In genomic region chr2:6436085-6436950, GRCm38 (mm10) we compare ENCODE assay signal across 8 mouse cellular contexts.
DNase-seq lines count a peak whose midpoint lies in the region; ATAC-seq lines count a peak whose summit lies in the region.

No protein-coding gene starts in this region.

- no peaks in the 10 kb centered on the region for H3K9me3 ChIP-seq in heart, embryonic 12.5 days (replicated peaks)
- no peaks in the 10 kb centered on the region for H3K9me3 ChIP-seq in embryonic facial prominence, embryonic 14.5 days (ENCODE audit: control insufficient read depth, low read length)
- H3K9me3 ChIP-seq in hindbrain, embryonic 10.5 days = no peaks in the 10 kb centered on the region

- no peaks in the 10 kb centered on the region for H3K27me3 ChIP-seq in heart, embryonic 12.5 days (replicated peaks)
- H3K27me3 ChIP-seq in embryonic facial prominence, embryonic 14.5 days (replicated peaks; ENCODE audit: control insufficient read depth, insufficient read depth, low read length) = no peaks in the 10 kb centered on the region
- H3K27me3 ChIP-seq in hindbrain, embryonic 10.5 days (ENCODE audit: insufficient read depth, poor library complexity, severe bottlenecking) = no peaks in the 10 kb centered on the region

- WGBS in heart, embryonic 12.5 days = 78% methylated on average over 16 of the region's 16 CpGs
- WGBS in embryonic facial prominence, embryonic 14.5 days = 80% methylated on average over 16 of the region's 16 CpGs
- 89% methylated on average over 16 of the region's 16 CpGs for WGBS in hindbrain, embryonic 10.5 days

- no peak overlapping the region for H3K27ac ChIP-seq in heart, embryonic 12.5 days (ENCODE audit: poor library complexity, severe bottlenecking)
- no peak overlapping the region for H3K27ac ChIP-seq in embryonic facial prominence, embryonic 14.5 days (replicated peaks; ENCODE audit: low read depth, low read length)
- no peak overlapping the region for H3K27ac ChIP-seq in hindbrain, embryonic 10.5 days

- no peak overlapping the region for H3K4me2 ChIP-seq in heart, embryonic 12.5 days
- no peak overlapping the region for H3K4me2 ChIP-seq in embryonic facial prominence, embryonic 14.5 days (ENCODE audit: low read depth, low read length)

- ATAC-seq in heart, embryonic 12.5 days (ENCODE audit: insufficient number of reproducible peaks, low FRiP score) = no peak; the same call in 1 of the 2 replicates
- ATAC-seq in embryonic facial prominence, embryonic 14.5 days (ENCODE audit: low read depth) = peak; percentile 81
- peak; percentile 95 for ATAC-seq in megakaryocyte, adult 5-6 weeks (ENCODE audit: poor library complexity, severe bottlenecking)

- peaks cover 47% of the 10 kb centered on the region for H3K36me3 ChIP-seq in heart, embryonic 12.5 days
- peaks cover 37% of the 10 kb centered on the region for H3K36me3 ChIP-seq in embryonic facial prominence, embryonic 14.5 days (ENCODE audit: control insufficient read depth, insufficient read depth, low read length)
- H3K36me3 ChIP-seq in hindbrain, embryonic 10.5 days = peaks cover 73% of the 10 kb centered on the region

- H3K4me3 ChIP-seq in heart, embryonic 12.5 days = no peak overlapping the region
- H3K4me3 ChIP-seq in embryonic facial prominence, embryonic 14.5 days (ENCODE audit: low read depth, low read length) = no peak overlapping the region
- no peak overlapping the region for H3K4me3 ChIP-seq in hindbrain, embryonic 10.5 days

- H3K9ac ChIP-seq in heart, embryonic 12.5 days = no peak overlapping the region
- H3K9ac ChIP-seq in embryonic facial prominence, embryonic 14.5 days (ENCODE audit: low read depth, low read length) = no peak overlapping the region

- intact Hi-C loops in left cerebral cortex, postnatal 14 days (cut with DNase I) = no loop called here

- 0 out of 2 replicates have a peak, but pooled peaks cover 2% of the 10 kb centered on the region for H3K4me1 ChIP-seq in heart, embryonic 12.5 days (replicated peaks)
- no peaks in the 10 kb centered on the region for H3K4me1 ChIP-seq in embryonic facial prominence, embryonic 14.5 days (ENCODE audit: control insufficient read depth, insufficient read depth, low read length)
- no peaks in the 10 kb centered on the region for H3K4me1 ChIP-seq in hindbrain, embryonic 10.5 days (replicated peaks)

- DNase-seq in heart, adult 11 months = peak; percentile 73
- DNase-seq in adrenal gland, postnatal 10 days = peak; percentile 65
- peak; percentile 62 for DNase-seq in embryonic facial prominence, embryonic 14.5 days (ENCODE audit: low spot score)
- peak; percentile 46 for DNase-seq in hindbrain, embryonic 10.5 days (ENCODE audit: low spot score)
- DNase-seq in left cerebral cortex, postnatal 14 days (ENCODE audit: low spot score in 2 of 2) = peak; percentile 49 to 71
- DNase-seq in skeletal muscle tissue, adult 2 months (ENCODE audit: low read depth, low spot score) = peak; percentile 13

Comparison
In these comparisons a context has a peak if more than half of its experiments do, and no peak if none do; other contexts are left out.
1. DNase-seq: peak in every context shown above with its lines; median percentile 73 in heart, adult 11 months; 65 in adrenal gland, postnatal 10 days; 62 in embryonic facial prominence, embryonic 14.5 days; 60 in left cerebral cortex, postnatal 14 days; 46 in hindbrain, embryonic 10.5 days; 13 in skeletal muscle tissue, adult 2 months.